Mouse (Mus musculus) spleen, postnatal 14 days (tissue): Measurements from ENCODE around the gene Ciao1.
"Not testable (repeated sequence)": the region's sequence is repeated elsewhere in the genome, so short reads cannot be mapped to it uniquely, and the experiment has no call there.

Source experiments
- DNase-seq, 2 experiments: peaks; one replicate each; pipeline ENCODE4 v3.0.0; 2021 to 2022; ENCODE audit warnings: low spot score in 2 of 2

Gene Ciao1

GRCm38 (mm10) chr2:127247592-127248333 is at the start of gene Ciao1, which contains the start of gene Tmem127:
Gene Ciao1 (minus strand): TSS chr2:127247816.
Gene Tmem127 (plus strand): TSS chr2:127247908.
- peak; percentile 94 to 95 for DNase-seq

- no peak for DNase-seq
Measured at GRCm38 (mm10) chr2:127297001-127297805, 49.6 kb upstream of the Ciao1 start.

DNA sequence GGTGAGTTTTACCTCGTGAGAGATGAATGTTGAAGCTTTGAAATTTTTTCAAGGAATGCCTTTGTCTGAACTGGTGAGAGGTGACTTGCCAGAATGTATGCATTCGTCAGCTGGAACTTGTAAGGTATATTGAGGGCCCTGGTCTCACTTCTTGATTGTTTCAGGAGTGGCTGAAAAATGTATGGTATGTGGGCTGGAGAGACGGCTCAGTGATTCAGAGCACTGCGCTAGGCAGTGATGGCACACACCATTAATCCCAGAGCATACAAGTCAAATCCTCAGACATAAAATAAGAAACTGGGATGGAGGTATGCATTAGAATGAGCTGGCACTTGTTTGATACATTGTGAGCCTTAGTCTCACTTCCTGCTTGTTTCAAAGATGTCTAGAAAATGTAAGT is 44.6 kb upstream of the Ciao1 start:
- no peak for DNase-seq

- DNase-seq: no peak
Measured at GRCm38 (mm10) chr2:127278162-127278561, 30.5 kb upstream of the Ciao1 start.

- no peak for DNase-seq
Measured at GRCm38 (mm10) chr2:127275551-127276320, 28.1 kb upstream of the Ciao1 start.

DNA sequence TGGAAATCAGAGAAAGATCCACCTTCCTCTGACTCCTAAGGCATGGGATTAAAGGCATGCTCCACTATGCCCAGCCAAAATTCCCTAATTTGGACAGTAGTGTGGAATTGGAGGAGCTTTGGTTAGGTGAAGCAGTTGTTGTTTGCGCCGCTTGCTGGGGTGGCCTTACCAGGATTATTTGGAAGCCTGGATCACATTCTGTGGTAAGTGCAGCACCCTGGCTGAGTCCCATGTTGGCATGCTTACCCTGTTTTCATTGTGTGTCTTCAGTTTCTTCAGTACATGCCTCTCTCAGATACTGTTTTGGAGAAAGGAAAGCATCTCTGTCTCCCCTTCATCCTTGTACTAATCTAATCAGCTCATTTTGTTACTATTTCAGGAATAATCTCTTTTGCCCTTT is 27.0 kb upstream of the Ciao1 start:
- DNase-seq: no peak

DNA sequence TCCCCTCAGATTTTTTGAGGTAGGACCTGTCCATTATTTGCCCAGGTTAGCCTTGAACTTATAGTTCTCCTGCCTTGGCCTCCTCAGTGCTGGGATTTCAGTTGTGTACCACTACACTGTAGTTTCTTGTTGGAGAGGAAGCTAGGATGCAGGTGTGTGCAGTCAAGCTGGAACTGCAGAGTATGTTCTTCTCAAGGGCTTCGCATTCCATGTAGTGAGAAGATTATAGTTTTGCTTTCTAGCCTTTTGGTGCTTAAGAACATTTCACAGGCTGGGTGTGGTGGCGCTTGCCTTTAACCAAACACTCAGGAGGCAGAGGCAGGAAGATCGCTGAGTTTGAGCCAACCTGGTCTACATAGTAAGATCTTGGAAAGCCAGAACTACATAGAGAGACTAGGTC is 25.2 kb upstream of the Ciao1 start:
- DNase-seq: no peak

DNA sequence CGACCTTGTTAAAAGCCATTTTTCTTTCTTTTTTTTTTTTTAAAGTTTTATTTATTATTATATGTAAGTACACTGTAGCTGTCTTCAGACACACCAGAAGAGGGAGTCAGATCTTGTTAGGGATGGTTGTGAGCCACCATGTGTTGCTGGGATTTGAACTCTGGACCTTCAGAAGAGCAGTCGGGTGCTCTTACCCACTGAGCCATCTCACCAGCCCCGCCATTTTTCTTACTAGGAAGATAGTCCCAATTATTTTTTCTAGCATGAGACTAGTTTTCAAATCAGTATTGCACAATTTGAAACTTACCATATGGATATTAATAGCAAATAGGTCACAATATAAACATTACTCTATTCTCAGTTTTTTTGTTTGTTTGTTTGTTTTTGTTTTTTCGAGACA is 24.4 kb upstream of the Ciao1 start:
- DNase-seq: not testable (repeated sequence)

- DNase-seq: no peak
Measured at GRCm38 (mm10) chr2:127271042-127271515, 23.5 kb upstream of the Ciao1 start.

GRCm38 (mm10) chr2:127270300-127271041 is 22.9 kb upstream of the Ciao1 start:
- DNase-seq: peak; percentile 71 to 80

- peak; percentile 94 for DNase-seq
Measured at GRCm38 (mm10) chr2:127269491-127270299, 22.1 kb upstream of the Ciao1 start, which contains the start of gene Stard7. Gene Stard7 (plus strand): TSS chr2:127270218.

DNA sequence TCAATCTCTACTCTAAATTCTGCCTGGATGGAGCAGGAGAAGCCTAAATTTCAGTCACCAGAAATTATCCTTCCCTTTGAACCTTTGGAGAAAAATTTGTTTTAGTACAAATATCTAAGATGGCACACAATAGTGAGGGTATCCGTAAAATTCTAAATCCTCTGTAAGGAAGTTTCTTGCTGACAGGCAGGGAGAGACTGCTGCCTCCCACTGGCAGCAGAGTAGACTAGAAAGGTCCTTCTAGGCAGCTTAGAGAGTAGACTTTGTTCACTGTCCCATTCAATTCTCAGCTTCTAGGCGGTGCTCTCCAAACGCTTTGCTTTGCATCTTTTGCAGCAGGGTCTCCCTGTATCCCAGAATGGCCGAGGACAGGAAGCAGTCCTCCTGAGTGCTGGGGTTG is 20.2 kb upstream of the Ciao1 start:
- no peak for DNase-seq

- DNase-seq: no peak
Measured at GRCm38 (mm10) chr2:127262480-127262879, 14.9 kb upstream of the Ciao1 start.

DNA sequence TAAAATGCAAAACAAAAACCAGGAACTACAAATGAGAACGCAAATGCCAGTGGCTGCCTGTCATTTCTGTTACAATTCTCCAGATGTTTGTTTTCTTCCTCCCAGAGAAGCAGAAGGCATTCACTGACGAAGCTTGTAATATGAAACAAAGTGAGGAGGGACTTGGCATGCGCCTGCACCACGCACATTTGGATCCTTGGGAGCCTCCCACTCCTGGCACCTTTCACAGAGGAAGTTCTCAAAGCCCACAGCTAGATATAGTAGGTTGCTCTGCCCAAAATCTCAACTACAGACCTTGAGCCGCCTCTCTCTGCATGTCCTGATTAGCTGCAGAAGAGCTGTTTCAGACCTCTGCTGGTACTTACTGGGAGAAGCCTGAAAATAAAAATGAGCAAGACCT is 11.7 kb upstream of the Ciao1 start:
- DNase-seq: no peak

- DNase-seq: no peak
Measured at GRCm38 (mm10) chr2:127255294-127255693, 7.7 kb upstream of the Ciao1 start.

- DNase-seq: no peak
Measured at GRCm38 (mm10) chr2:127254604-127255134, 7.1 kb upstream of the Ciao1 start.

GRCm38 (mm10) chr2:127252787-127253186 is 5.2 kb upstream of the Ciao1 start:
- DNase-seq: no peak

GRCm38 (mm10) chr2:127251880-127252527 is 4.4 kb upstream of the Ciao1 start:
- no peak for DNase-seq

GRCm38 (mm10) chr2:127251457-127251856 is 3.8 kb upstream of the Ciao1 start:
- DNase-seq: no peak
